Mouse (Mus musculus): ENCODE results near the gene Dars. TPM values are rescaled to one million over a fixed set of nuclear protein-coding genes. Genes with fewer than 3 reads are reported as not detected.
"Not testable (repeated sequence)": the region's sequence is repeated elsewhere in the genome, so short reads cannot be mapped to it uniquely, and the experiment has no call there.

Gene Dars
- polyA plus RNA-seq, 1 experiment from 2014 or later: 123 TPM

DNA sequence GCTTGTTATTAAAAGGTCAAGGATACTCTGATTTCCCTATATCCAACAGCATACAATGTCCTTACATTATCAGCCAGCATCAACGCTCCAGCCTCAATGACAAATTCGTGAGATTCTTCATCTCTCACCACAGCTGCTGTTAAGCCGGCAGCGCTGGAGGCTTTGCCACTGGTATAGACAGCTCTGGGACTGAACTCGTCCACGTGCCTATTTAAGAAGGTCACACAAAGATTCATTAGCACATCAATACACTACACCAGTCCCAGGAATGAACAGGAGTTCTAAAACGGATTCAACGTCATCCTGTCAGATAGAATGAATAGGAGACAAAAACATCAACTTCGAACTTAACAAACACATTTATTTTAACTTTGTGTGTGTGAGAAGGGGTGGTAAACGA is 72.9 kb downstream of the Dars start:
- WGBS: 19% methylated on average over 10 of the region's 10 CpGs
- ATAC-seq: no peak
- no peak overlapping the region for H3K9ac ChIP-seq (ENCODE audit: low read depth, low read length)
- H3K36me3 ChIP-seq (ENCODE audit: control insufficient read depth, insufficient read depth, low read length): peaks cover 5% of the 10 kb centered on the region; the same call in 1 of the 2 replicates
- no peaks in the 10 kb centered on the region for H3K9me3 ChIP-seq (replicated peaks; ENCODE audit: control insufficient read depth, low read length, poor library complexity, severe bottlenecking)
- no peaks in the 10 kb centered on the region for H3K4me1 ChIP-seq (ENCODE audit: control insufficient read depth, insufficient read depth, low read length)
- no peak overlapping the region for H3K27ac ChIP-seq (ENCODE audit: low read length)
- H3K4me2 ChIP-seq (ENCODE audit: low read length): no peak overlapping the region
- no peak overlapping the region for H3K4me3 ChIP-seq (ENCODE audit: low read depth, low read length)
- H3K27me3 ChIP-seq (ENCODE audit: control insufficient read depth, insufficient read depth, low read depth, low read length): no peaks in the 10 kb centered on the region

- 89% methylated on average over 13 of the region's 13 CpGs for WGBS
- Histone ChIP-seq H3K4me2 (ENCODE audit: low read length) (no peak overlapping the region), H3K9ac (ENCODE audit: low read depth, low read length) (no peak overlapping the region), H3K27ac (ENCODE audit: low read length) (no peak overlapping the region), H3K4me1 (ENCODE audit: control insufficient read depth, insufficient read depth, low read length) (no peaks in the 10 kb centered on the region), H3K4me3 (ENCODE audit: low read depth, low read length) (no peak overlapping the region), H3K36me3 (ENCODE audit: control insufficient read depth, insufficient read depth, low read length) (peaks cover 6% of the 10 kb centered on the region), H3K9me3 (replicated peaks; ENCODE audit: control insufficient read depth, low read length, poor library complexity, severe bottlenecking) (no peaks in the 10 kb centered on the region), H3K27me3 (ENCODE audit: control insufficient read depth, insufficient read depth, low read depth, low read length) (no peaks in the 10 kb centered on the region)
- no peak for ATAC-seq
Measured at GRCm38 (mm10) chr1:128337708-128338320, 79.4 kb downstream of the Dars start.

DNA sequence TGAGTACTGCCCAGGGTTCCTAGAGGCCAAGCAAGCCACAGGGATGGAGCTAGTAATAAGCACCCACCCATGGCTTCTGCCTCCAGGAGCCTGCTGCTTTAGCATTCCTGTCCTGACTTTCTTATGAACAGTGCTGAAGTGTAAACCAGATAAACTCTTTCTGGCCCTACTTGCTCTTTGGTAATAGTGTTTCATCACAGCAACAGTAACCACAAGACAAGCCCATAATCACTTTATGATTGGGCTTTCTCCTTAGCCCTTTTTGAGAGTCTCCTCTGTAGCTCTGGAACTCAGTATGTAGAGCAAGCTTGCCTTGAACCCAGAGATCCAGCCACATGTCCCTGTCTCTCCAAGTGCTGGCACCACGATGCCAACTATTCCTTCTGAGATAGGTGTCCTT is 86.9 kb downstream of the Dars start:
- Histone ChIP-seq H3K4me2 (ENCODE audit: low read length) (no peak overlapping the region), H3K9ac (ENCODE audit: low read depth, low read length) (no peak overlapping the region), H3K27ac (ENCODE audit: low read length) (no peak overlapping the region), H3K4me3 (ENCODE audit: low read depth, low read length) (no peak overlapping the region), H3K36me3 (ENCODE audit: control insufficient read depth, insufficient read depth, low read length) (peaks cover 5% of the 10 kb centered on the region; the same call in 1 of the 2 replicates), H3K27me3 (ENCODE audit: control insufficient read depth, insufficient read depth, low read depth, low read length) (no peaks in the 10 kb centered on the region), H3K9me3 (replicated peaks; ENCODE audit: control insufficient read depth, low read length, poor library complexity, severe bottlenecking) (no peaks in the 10 kb centered on the region), H3K4me1 (ENCODE audit: control insufficient read depth, insufficient read depth, low read length) (no peaks in the 10 kb centered on the region)
- WGBS: 100% methylated on average over 1 of the region's 1 CpGs
- no peak for ATAC-seq

- no peaks in the 10 kb centered on the region for H3K4me1 ChIP-seq (ENCODE audit: control insufficient read depth, insufficient read depth, low read length)
- H3K4me3 ChIP-seq (ENCODE audit: low read depth, low read length): no peak within 1 kb of the TSS
- no peak within 1 kb of the TSS for H3K9ac ChIP-seq (ENCODE audit: low read depth, low read length)
- 78% methylated on average over 3 of the region's 3 CpGs for WGBS
- no peak within 1 kb of the TSS for H3K27ac ChIP-seq (ENCODE audit: low read length)
- H3K9me3 ChIP-seq (replicated peaks; ENCODE audit: control insufficient read depth, low read length, poor library complexity, severe bottlenecking): no peaks in the 10 kb centered on the region
- no peaks in the 10 kb centered on the region for H3K27me3 ChIP-seq (ENCODE audit: control insufficient read depth, insufficient read depth, low read depth, low read length)
- ATAC-seq: no peak
- peaks cover 2% of the 10 kb centered on the region; the same call in 1 of the 2 replicates for H3K36me3 ChIP-seq (ENCODE audit: control insufficient read depth, insufficient read depth, low read length)
- no peak within 1 kb of the TSS for H3K4me2 ChIP-seq (ENCODE audit: low read length)
Measured at GRCm38 (mm10) chr1:128328218-128328617, 89.0 kb downstream of the Dars start, which contains the start of gene Lct. Gene Lct (minus strand): TSS chr1:128328318.

GRCm38 (mm10) chr1:128327165-128327564 is 90.0 kb downstream of the Dars start:
- H3K9me3 ChIP-seq (replicated peaks; ENCODE audit: control insufficient read depth, low read length, poor library complexity, severe bottlenecking): no peaks in the 10 kb centered on the region
- H3K9ac ChIP-seq (ENCODE audit: low read depth, low read length): no peak overlapping the region
- H3K27me3 ChIP-seq (ENCODE audit: control insufficient read depth, insufficient read depth, low read depth, low read length): no peaks in the 10 kb centered on the region
- WGBS: 94% methylated on average over 1 of the region's 1 CpGs
- ATAC-seq: no peak
- no peaks in the 10 kb centered on the region for H3K4me1 ChIP-seq (ENCODE audit: control insufficient read depth, insufficient read depth, low read length)
- H3K4me3 ChIP-seq (ENCODE audit: low read depth, low read length): no peak overlapping the region
- H3K4me2 ChIP-seq (ENCODE audit: low read length): no peak overlapping the region
- H3K27ac ChIP-seq (ENCODE audit: low read length): no peak overlapping the region
- 0 out of 2 replicates have a peak, but pooled peaks cover 2% of the 10 kb centered on the region for H3K36me3 ChIP-seq (ENCODE audit: control insufficient read depth, insufficient read depth, low read length)

- Histone ChIP-seq H3K27ac (ENCODE audit: low read length) (no peak overlapping the region), H3K4me3 (ENCODE audit: low read depth, low read length) (no peak overlapping the region), H3K9me3 (replicated peaks; ENCODE audit: control insufficient read depth, low read length, poor library complexity, severe bottlenecking) (no peaks in the 10 kb centered on the region), H3K9ac (ENCODE audit: low read depth, low read length) (no peak overlapping the region), H3K36me3 (ENCODE audit: control insufficient read depth, insufficient read depth, low read length) (no peaks in the 10 kb centered on the region), H3K27me3 (ENCODE audit: control insufficient read depth, insufficient read depth, low read depth, low read length) (no peaks in the 10 kb centered on the region), H3K4me2 (ENCODE audit: low read length) (no peak overlapping the region), H3K4me1 (ENCODE audit: control insufficient read depth, insufficient read depth, low read length) (no peaks in the 10 kb centered on the region)
- no peak for ATAC-seq
- WGBS: 87% methylated on average over 2 of the region's 2 CpGs
Measured at GRCm38 (mm10) chr1:128324776-128325175, 92.4 kb downstream of the Dars start.

DNA sequence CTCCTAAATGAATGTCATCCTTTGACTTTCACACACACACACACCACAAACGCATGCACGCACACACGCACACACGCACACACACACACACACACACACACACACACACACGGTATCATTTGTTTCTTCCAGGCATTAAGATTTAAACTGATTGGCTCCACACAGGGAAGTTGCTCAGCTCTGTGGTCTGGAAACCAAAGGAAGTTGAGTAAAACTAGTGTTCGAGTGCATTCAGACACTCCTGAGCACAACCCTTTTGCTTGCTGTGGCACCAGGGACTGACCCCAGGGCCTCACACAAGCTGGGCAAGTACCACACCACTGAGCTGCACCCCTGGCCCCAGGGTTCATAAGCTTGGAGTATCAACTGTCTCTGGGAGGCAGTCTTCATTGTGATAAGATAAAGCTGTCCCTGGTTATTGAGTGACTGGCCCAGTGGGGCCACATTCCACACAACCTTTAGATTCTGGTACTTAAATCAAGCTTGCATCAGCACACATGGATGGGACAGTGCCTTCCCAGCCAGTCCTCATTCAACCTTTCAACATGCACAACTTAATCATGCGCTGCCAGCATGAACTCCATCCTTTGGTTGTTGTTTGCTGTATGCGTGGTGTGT is 94.0 kb downstream of the Dars start:
- Histone ChIP-seq H3K9ac (ENCODE audit: low read depth, low read length) (no peak overlapping the region), H3K36me3 (ENCODE audit: control insufficient read depth, insufficient read depth, low read length) (no peaks in the 10 kb centered on the region), H3K27me3 (ENCODE audit: control insufficient read depth, insufficient read depth, low read depth, low read length) (no peaks in the 10 kb centered on the region), H3K4me2 (ENCODE audit: low read length) (no peak overlapping the region), H3K4me1 (ENCODE audit: control insufficient read depth, insufficient read depth, low read length) (no peaks in the 10 kb centered on the region), H3K4me3 (ENCODE audit: low read depth, low read length) (no peak overlapping the region), H3K27ac (ENCODE audit: low read length) (no peak overlapping the region), H3K9me3 (replicated peaks; ENCODE audit: control insufficient read depth, low read length, poor library complexity, severe bottlenecking) (no peaks in the 10 kb centered on the region)
- 95% methylated on average over 8 of the region's 8 CpGs for WGBS
- no peak for ATAC-seq

- H3K4me2 ChIP-seq (ENCODE audit: low read length); ATAC-seq: not testable (repeated sequence)
Measured at GRCm38 (mm10) chr1:128319266-128319665, 97.9 kb downstream of the Dars start.

DNA sequence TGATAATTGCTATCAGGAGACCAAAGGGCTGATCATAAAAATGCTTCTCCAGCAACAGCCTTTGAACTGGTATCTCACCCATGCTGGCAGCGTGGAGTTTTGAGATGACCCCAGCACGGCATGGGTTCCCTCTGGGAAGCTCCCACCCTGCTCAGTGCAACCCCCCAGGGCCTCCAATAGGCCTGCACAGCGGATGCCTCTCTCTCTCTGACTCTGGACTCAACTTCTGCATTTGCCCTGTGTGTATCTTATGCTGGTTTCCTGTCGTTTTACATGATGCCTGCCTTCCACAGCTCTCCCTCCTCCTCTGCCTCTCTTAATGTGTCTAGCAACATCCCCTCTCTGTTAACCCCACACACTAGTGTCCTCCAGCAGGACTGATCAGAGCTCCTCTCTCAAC is 102.5 kb downstream of the Dars start:
- H3K27ac ChIP-seq (ENCODE audit: low read length): no peak overlapping the region
- no peaks in the 10 kb centered on the region for H3K4me1 ChIP-seq (ENCODE audit: control insufficient read depth, insufficient read depth, low read length)
- H3K9me3 ChIP-seq (replicated peaks; ENCODE audit: control insufficient read depth, low read length, poor library complexity, severe bottlenecking): no peaks in the 10 kb centered on the region
- no peaks in the 10 kb centered on the region for H3K27me3 ChIP-seq (ENCODE audit: control insufficient read depth, insufficient read depth, low read depth, low read length)
- H3K9ac ChIP-seq (ENCODE audit: low read depth, low read length): no peak overlapping the region
- 70% methylated on average over 4 of the region's 4 CpGs for WGBS
- no peak for ATAC-seq
- no peaks in the 10 kb centered on the region for H3K36me3 ChIP-seq (ENCODE audit: control insufficient read depth, insufficient read depth, low read length)
- H3K4me2 ChIP-seq (ENCODE audit: low read length): no peak overlapping the region
- no peak overlapping the region for H3K4me3 ChIP-seq (ENCODE audit: low read depth, low read length)

More at GRCm38 (mm10) chr1:128319266-128319665, 97.9 kb downstream of the Dars start:
- not testable (repeated sequence) for H3K9me3 ChIP-seq (replicated peaks; ENCODE audit: control insufficient read depth, low read length, poor library complexity, severe bottlenecking); H3K4me3 ChIP-seq (ENCODE audit: low read depth, low read length); H3K4me1 ChIP-seq (ENCODE audit: control insufficient read depth, insufficient read depth, low read length); H3K27me3 ChIP-seq (ENCODE audit: control insufficient read depth, insufficient read depth, low read depth, low read length); H3K36me3 ChIP-seq (ENCODE audit: control insufficient read depth, insufficient read depth, low read length); H3K27ac ChIP-seq (ENCODE audit: low read length); H3K9ac ChIP-seq (ENCODE audit: low read depth, low read length)
- 83% methylated on average over 6 of the region's 6 CpGs for WGBS

All from midbrain, embryonic 16.5 days (tissue).